Mouse (Mus musculus) testis, adult 2 months (tissue): ENCODE data around the gene Slc25a21. TPM values are rescaled to one million over a fixed set of nuclear protein-coding genes. Genes with fewer than 3 reads are reported as not detected.

Experiments used
- H3K27ac ChIP-seq: fragments of 200-500 bp; 2 replicates; pipeline ENCODE4 v1.5.1; 2012; ENCODE audit warnings: low read depth, low read length; ENCODE audit not compliant: control insufficient read depth, insufficient read depth
- H3K27me3 ChIP-seq: fragments of 200-500 bp; 2 replicates; pipeline ENCODE4 v1.6.1; 2012; ENCODE audit warnings: mild to moderate bottlenecking, low read length, moderate library complexity; ENCODE audit not compliant: control insufficient read depth, insufficient read depth
- H3K36me3 ChIP-seq: fragments of 200-500 bp; 2 replicates; pipeline ENCODE4 v1.6.1; 2012; ENCODE audit warnings: mild to moderate bottlenecking, low read length; ENCODE audit not compliant: control insufficient read depth, insufficient read depth
- H3K4me1 ChIP-seq: fragments of 200-500 bp; 2 replicates; pipeline ENCODE4 v1.6.1; 2012; ENCODE audit warnings: low read length; ENCODE audit not compliant: control insufficient read depth, insufficient read depth
- H3K4me3 ChIP-seq: fragments of 200-500 bp; 2 replicates; pipeline ENCODE4 v1.5.1; 2012; ENCODE audit warnings: low read depth, mild to moderate bottlenecking, low read length, moderate library complexity, mixed read lengths; ENCODE audit not compliant: control insufficient read depth
- CTCF ChIP-seq: fragments of 200-500 bp; IDR thresholded peaks from 2 replicates; pipeline ENCODE4 v1.5.1; 2012; ENCODE audit warnings: low read depth, mild to moderate bottlenecking, inconsistent platforms, low read length, moderate library complexity; ENCODE audit not compliant: control insufficient read depth, insufficient read depth, insufficient replicate concordance
- POLR2A ChIP-seq: fragments of 200-500 bp; IDR thresholded peaks from 2 replicates; pipeline ENCODE4 v1.6.1; 2012; ENCODE audit warnings: low read depth, mild to moderate bottlenecking, inconsistent platforms, low read length, moderate library complexity; ENCODE audit not compliant: control insufficient read depth
- polyA plus RNA-seq: library from polyadenylated mRNA; depleted of rRNA; stranded (reverse); fragments of >200 nt; gene quantifications from 2 replicates; pipeline ENCODE4 v1.2.3, GENCODE M21; 2012

Slc25a21 gene
- polyA plus RNA-seq, 1 experiment: 0.75 TPM

- Histone ChIP-seq H3K4me1 (no peaks in the 10 kb centered on the region), H3K27me3 (no peaks in the 10 kb centered on the region), H3K36me3 (no peaks in the 10 kb centered on the region), H3K27ac (no peak overlapping the region), H3K4me3 (no peak overlapping the region)
- TF ChIP-seq POLR2A: no peak
- no peak for TF ChIP-seq CTCF
These were observed 376.7 kb downstream of the Slc25a21 start for GRCm38 (mm10) chr12:56820604-56821003.

DNA sequence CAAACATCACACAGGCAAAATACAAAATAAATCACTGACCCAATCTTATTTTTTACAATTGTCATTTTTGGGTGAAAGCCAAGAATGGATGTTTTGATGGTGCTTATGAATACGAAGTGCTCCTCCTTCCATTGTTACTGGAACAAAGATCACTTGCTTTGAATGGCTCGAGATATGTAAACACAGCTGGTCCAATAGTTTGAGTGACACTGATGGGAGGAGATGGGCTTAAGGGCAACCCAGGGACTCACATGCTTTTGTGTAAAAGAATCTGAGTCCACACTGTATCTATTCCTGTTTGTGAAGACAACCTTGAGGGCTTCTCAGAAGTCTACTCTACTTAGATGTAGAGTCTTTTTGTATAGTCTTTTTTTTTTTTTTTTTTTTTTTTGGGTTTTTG, 389.8 kb downstream of the Slc25a21 start:
- Histone ChIP-seq H3K4me3 (no peak overlapping the region), H3K27me3 (no peaks in the 10 kb centered on the region), H3K4me1 (no peaks in the 10 kb centered on the region), H3K27ac (no peak overlapping the region), H3K36me3 (no peaks in the 10 kb centered on the region)
- TF ChIP-seq CTCF: no peak
- no peak for TF ChIP-seq POLR2A

GRCm38 (mm10) chr12:56807078-56807477, 390.2 kb downstream of the Slc25a21 start:
- TF ChIP-seq CTCF (no peak), POLR2A (no peak)
- no peak overlapping the region for H3K4me3 ChIP-seq
- H3K27me3 ChIP-seq: no peaks in the 10 kb centered on the region

GRCm38 (mm10) chr12:56804487-56804886, 392.8 kb downstream of the Slc25a21 start:
- Histone ChIP-seq H3K27ac (no peak overlapping the region), H3K4me1 (no peaks in the 10 kb centered on the region), H3K4me3 (no peak overlapping the region), H3K36me3 (no peaks in the 10 kb centered on the region), H3K27me3 (no peaks in the 10 kb centered on the region)
- TF ChIP-seq POLR2A (no peak), CTCF (no peak)

More at GRCm38 (mm10) chr12:56807078-56807477, 390.2 kb downstream of the Slc25a21 start:
- Histone ChIP-seq H3K36me3 (no peaks in the 10 kb centered on the region), H3K4me1 (no peaks in the 10 kb centered on the region), H3K27ac (no peak overlapping the region)

GRCm38 (mm10) chr12:56798641-56799415, 398.4 kb downstream of the Slc25a21 start:
- TF ChIP-seq POLR2A: no peak
- TF ChIP-seq CTCF: no peak
- Histone ChIP-seq H3K27me3 (no peaks in the 10 kb centered on the region), H3K36me3 (no peaks in the 10 kb centered on the region), H3K27ac (no peak overlapping the region), H3K4me3 (no peak overlapping the region), H3K4me1 (no peaks in the 10 kb centered on the region)

- Histone ChIP-seq H3K4me1 (no peaks in the 10 kb centered on the region; the same call in 1 of the 2 replicates), H3K36me3 (no peaks in the 10 kb centered on the region), H3K27ac (no peak overlapping the region), H3K27me3 (no peaks in the 10 kb centered on the region), H3K4me3 (no peak overlapping the region)
- TF ChIP-seq POLR2A (no peak), CTCF (no peak)
These were observed 408.0 kb downstream of the Slc25a21 start for GRCm38 (mm10) chr12:56789236-56789635.

DNA sequence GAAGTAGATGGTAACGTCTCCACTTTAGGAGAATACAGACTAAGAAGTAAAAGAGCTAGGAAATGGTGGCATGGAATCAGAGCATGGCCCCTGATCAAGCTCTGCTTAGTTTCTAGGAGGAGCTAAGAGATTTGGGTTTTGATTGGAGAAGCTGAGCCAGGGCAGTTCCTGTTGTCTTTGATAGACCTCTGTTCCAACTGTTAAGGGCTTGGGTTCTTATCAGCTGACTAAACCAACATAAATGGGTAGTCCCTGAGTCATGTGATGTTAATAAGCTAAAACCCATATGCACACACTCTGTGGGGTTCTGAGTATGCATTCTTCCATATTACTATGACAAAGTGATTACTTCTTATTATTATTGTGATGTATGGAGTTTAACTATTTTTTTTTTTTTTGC, 412.0 kb downstream of the Slc25a21 start:
- Histone ChIP-seq H3K4me3 (no peak overlapping the region), H3K27ac (no peak overlapping the region), H3K4me1 (no peaks in the 10 kb centered on the region), H3K27me3 (no peaks in the 10 kb centered on the region), H3K36me3 (no peaks in the 10 kb centered on the region)
- TF ChIP-seq POLR2A (no peak), CTCF (no peak)
